Comparison of ENCODE assay signal across 8 mouse cellular contexts in genomic region chr10:81346453-81347067, GRCm38 (mm10). TPM values are rescaled to one million over a fixed set of nuclear protein-coding genes. Genes with fewer than 3 reads are reported as not detected.
A peak's percentile ranks its signal among the peaks of the same experiment; 100 is the strongest.
DNase-seq lines count a peak whose midpoint lies in the region; ATAC-seq and TF ChIP-seq lines count a peak whose summit lies in the region.

No protein-coding gene starts in this region.

- TF ChIP-seq CTCF in left cerebral cortex, adult 2 months (IDR thresholded peaks at IDR 0.05): peak; percentile 43
- TF ChIP-seq CTCF in small intestine, adult 2 months (IDR thresholded peaks at IDR 0.05; ENCODE audit: extremely low read depth, insufficient read length, insufficient replicate concordance, low read depth, low read length): 0 out of 2 replicates have a peak, but pooled peaks have one; percentile 11

- H3K27me3 ChIP-seq in limb, embryonic 10.5 days (ENCODE audit: low read depth, poor library complexity, severe bottlenecking): peaks cover 64% of the 10 kb centered on the region
- H3K27me3 ChIP-seq in small intestine, adult 2 months (ENCODE audit: control insufficient read depth, insufficient read depth, low read length): peaks cover 16% of the 10 kb centered on the region

- DNase-seq in left cerebral cortex, adult 2 months (ENCODE audit: extremely low spot score in 1 of 2, low spot score in 2 of 2): peak; percentile 52 to 65
- no peak for DNase-seq in left cerebral cortex, adult 9 months (ENCODE audit: low spot score in 2 of 2)
- DNase-seq in limb, embryonic 10.5 days (ENCODE audit: low spot score): peak; percentile 84
- DNase-seq in mesoderm, embryonic 11.5 days (ENCODE audit: low read depth, low spot score): peak; percentile 76

- peaks cover 32% of the 10 kb centered on the region for H3K36me3 ChIP-seq in limb, embryonic 10.5 days
- peaks cover 9% of the 10 kb centered on the region for H3K36me3 ChIP-seq in small intestine, adult 2 months (ENCODE audit: control insufficient read depth, insufficient read depth, low read length)

- H3K4me3 ChIP-seq in left cerebral cortex, adult 2 months: no peak overlapping the region
- peak overlapping the region; percentile 47 for H3K4me3 ChIP-seq in limb, embryonic 10.5 days
- H3K4me3 ChIP-seq in small intestine, adult 2 months (ENCODE audit: low read depth, low read length): peak overlapping the region; percentile 62

- TF ChIP-seq POLR2A in small intestine, adult 2 months (IDR thresholded peaks at IDR 0.05; ENCODE audit: low read depth, low read length): peak; percentile 35; the same call in 1 of the 2 replicates

- peak; percentile 62 for ATAC-seq in common myeloid progenitor, adult 5-6 weeks (replicated peaks; ENCODE audit: low read depth, poor library complexity, severe bottlenecking)
- peak; percentile 51 to 58 for ATAC-seq in hematopoietic stem cell, adult 5-6 weeks (replicated peaks in 1 of 2; ENCODE audit: insufficient read depth in 1 of 2, low FRiP score in 2 of 2, low TSS enrichment in 1 of 2, low read depth in 1 of 2, poor library complexity in 2 of 2, severe bottlenecking in 2 of 2)
- ATAC-seq in activated CD4-positive, CD25-positive, alpha-beta regulatory T cell, adult 4 months: no peak

- no peak overlapping the region for H3K27ac ChIP-seq in left cerebral cortex, adult 2 months
- peak overlapping the region; percentile 38 for H3K27ac ChIP-seq in limb, embryonic 10.5 days
- H3K27ac ChIP-seq in small intestine, adult 2 months (ENCODE audit: insufficient read depth, low read depth, low read length): peak overlapping the region; percentile 45; the same call in 1 of the 2 replicates

- peaks cover 59% of the 10 kb centered on the region for H3K4me1 ChIP-seq in limb, embryonic 10.5 days
- peaks cover 32% of the 10 kb centered on the region for H3K4me1 ChIP-seq in small intestine, adult 2 months (ENCODE audit: control insufficient read depth, insufficient read depth, insufficient read length, low read length)

- intact Hi-C loops in left cerebral cortex, adult 2 months (cut with DNase I): no loop called here

- no peaks in the 10 kb centered on the region for H3K9me3 ChIP-seq in limb, embryonic 10.5 days (replicated peaks)

- WGBS in limb, embryonic 10.5 days: 4% methylated on average over 55 of the region's 55 CpGs
- 11% methylated on average over 55 of the region's 55 CpGs for WGBS in small intestine, adult 2 months

RNA-seq across cellular contexts. Expression of gene Gipc3, which starts 3.5 kb away (rescaled TPM):
- total RNA-seq in left cerebral cortex, adult 2 months (2021): 1 to 10 TPM; 1.7 to 2.1 TPM
- not detected in 2 replicates for total RNA-seq in common myeloid progenitor, adult 5-6 weeks (2017)
- total RNA-seq in hematopoietic stem cell, adult 5-6 weeks (2017): 0.10 and 0.56 TPM in 2 replicates
- 0.09 TPM in 1 of 2 replicates, not detected in the other for polyA plus RNA-seq in limb, embryonic 10.5 days (2016; fragmentation: Nextera tagmentation; extraction: Ambion mirVana)
- polyA plus RNA-seq in small intestine, adult 2 months (2012; rRNA removed): 0.67 and 1.2 TPM in 2 replicates
- polyA plus RNA-seq in activated CD4-positive, CD25-positive, alpha-beta regulatory T cell, adult 4 months (2017; shearing (Covaris generic)): not detected

RNA-seq across cellular contexts. Expression of gene Hmg20b, which starts 3.7 kb away (rescaled TPM):
- total RNA-seq in left cerebral cortex, adult 2 months (2021): 10 to 100 TPM; 27.3 to 29.5 TPM
- total RNA-seq in common myeloid progenitor, adult 5-6 weeks (2017): 33.2 and 35.5 TPM in 2 replicates
- total RNA-seq in hematopoietic stem cell, adult 5-6 weeks (2017): 25.6 and 37.4 TPM in 2 replicates
- 99.6 and 114 TPM in 2 replicates for polyA plus RNA-seq in limb, embryonic 10.5 days (2016; fragmentation: Nextera tagmentation; extraction: Ambion mirVana)
- 86.8 and 196 TPM in 2 replicates for polyA plus RNA-seq in small intestine, adult 2 months (2012; rRNA removed)
- 10 to 100 TPM; 18.7 to 20.6 TPM for polyA plus RNA-seq in activated CD4-positive, CD25-positive, alpha-beta regulatory T cell, adult 4 months (2017; shearing (Covaris generic))

RNA-seq across cellular contexts. Expression of gene Mfsd12, which starts 10.7 kb away (rescaled TPM):
- total RNA-seq in left cerebral cortex, adult 2 months (2021): 10 to 100 TPM; 38.2 to 40.2 TPM
- total RNA-seq in common myeloid progenitor, adult 5-6 weeks (2017): 8.7 and 17.4 TPM in 2 replicates
- 10.4 and 16.9 TPM in 2 replicates for total RNA-seq in hematopoietic stem cell, adult 5-6 weeks (2017)
- 7.6 and 8.8 TPM in 2 replicates for polyA plus RNA-seq in limb, embryonic 10.5 days (2016; fragmentation: Nextera tagmentation; extraction: Ambion mirVana)
- 14.6 and 22.7 TPM in 2 replicates for polyA plus RNA-seq in small intestine, adult 2 months (2012; rRNA removed)
- 1 to 10 TPM; 1.2 TPM for polyA plus RNA-seq in activated CD4-positive, CD25-positive, alpha-beta regulatory T cell, adult 4 months (2017; shearing (Covaris generic))

RNA-seq across cellular contexts. Expression of gene Tbxa2r, which starts 18.0 kb away (rescaled TPM):
- under 1 TPM; 0.70 to 0.82 TPM for total RNA-seq in left cerebral cortex, adult 2 months (2021)
- 3.4 and 4.2 TPM in 2 replicates for total RNA-seq in common myeloid progenitor, adult 5-6 weeks (2017)
- 3.0 and 4.6 TPM in 2 replicates for total RNA-seq in hematopoietic stem cell, adult 5-6 weeks (2017)
- 3.2 and 3.6 TPM in 2 replicates for polyA plus RNA-seq in limb, embryonic 10.5 days (2016; fragmentation: Nextera tagmentation; extraction: Ambion mirVana)
- 10.0 and 10.2 TPM in 2 replicates for polyA plus RNA-seq in small intestine, adult 2 months (2012; rRNA removed)
- 10 to 100 TPM; 20.9 to 21.4 TPM for polyA plus RNA-seq in activated CD4-positive, CD25-positive, alpha-beta regulatory T cell, adult 4 months (2017; shearing (Covaris generic))

RNA-seq across cellular contexts. Expression of gene 4930404N11Rik, which starts 19.1 kb away (rescaled TPM):
- total RNA-seq in left cerebral cortex, adult 2 months (2021): 1 to 10 TPM in 1 of 2 experiments, under 1 TPM in 1; 1.00 to 1.3 TPM
- total RNA-seq in common myeloid progenitor, adult 5-6 weeks (2017): 0.23 TPM in 1 of 2 replicates, not detected in the other
- total RNA-seq in hematopoietic stem cell, adult 5-6 weeks (2017): 1.1 and 3.3 TPM in 2 replicates
- 0.24 and 0.38 TPM in 2 replicates for polyA plus RNA-seq in limb, embryonic 10.5 days (2016; fragmentation: Nextera tagmentation; extraction: Ambion mirVana)
- polyA plus RNA-seq in small intestine, adult 2 months (2012; rRNA removed): 7.4 and 20.5 TPM in 2 replicates
- polyA plus RNA-seq in activated CD4-positive, CD25-positive, alpha-beta regulatory T cell, adult 4 months (2017; shearing (Covaris generic)): 1 to 10 TPM in 1 of 2 experiments, not detected in 1; 2.1 TPM

Comparison
In these comparisons a context has a peak if more than half of its experiments do, and no peak if none do; other contexts are left out.
1. DNase-seq: peak in left cerebral cortex, adult 2 months (2 of 2), limb, embryonic 10.5 days (single experiment) and mesoderm, embryonic 11.5 days (single experiment); none in left cerebral cortex, adult 9 months (0 of 2).